Mouse (Mus musculus) heart, embryonic 16.5 days (tissue): ENCODE results near the gene Epb41l3. TPM values are rescaled to one million over a fixed set of nuclear protein-coding genes. Genes with fewer than 3 reads are reported as not detected.

Experiments used
- ATAC-seq: fragments of 200-750 bp; cut with Nextera tagmentation; replicated peaks from 2 replicates; pipeline ENCODE4 v1.8.0; 2017; ENCODE audit warnings: moderate number of reproducible peaks; ENCODE audit not compliant: insufficient read depth, low FRiP score; ENCODE audit errors: extremely low read depth
- H3K27ac ChIP-seq: fragments of 300-500 bp; sonication (generic); 2 replicates; pipeline ENCODE4 v1.5.1; 2014; ENCODE audit warnings: mild to moderate bottlenecking, low read length, control low read depth, moderate library complexity
- H3K27me3 ChIP-seq: fragments of 300-500 bp; sonication (generic); 2 replicates; pipeline ENCODE4 v1.6.1; 2014; ENCODE audit warnings: low read length, mixed read lengths; ENCODE audit not compliant: control insufficient read depth, insufficient read depth
- H3K36me3 ChIP-seq: fragments of 300-500 bp; sonication (generic); 2 replicates; pipeline ENCODE4 v1.6.1; 2014; ENCODE audit not compliant: control insufficient read depth, insufficient read depth
- H3K4me1 ChIP-seq: fragments of 300-500 bp; sonication (generic); 2 replicates; pipeline ENCODE4 v1.6.1; 2014; ENCODE audit warnings: low read length, mixed read lengths; ENCODE audit not compliant: control insufficient read depth, insufficient read depth
- H3K4me2 ChIP-seq: fragments of 300-500 bp; sonication (generic); 2 replicates; pipeline ENCODE4 v1.6.1; 2014; ENCODE audit warnings: low read depth, mild to moderate bottlenecking, control low read depth, low read length
- H3K4me3 ChIP-seq: fragments of 300-500 bp; sonication (generic); 2 replicates; pipeline ENCODE4 v1.5.1; 2014; ENCODE audit warnings: mild to moderate bottlenecking, control low read depth, low read length
- H3K9ac ChIP-seq: fragments of 300-500 bp; sonication (generic); 2 replicates; pipeline ENCODE4 v1.6.1; 2014; ENCODE audit warnings: low read length, control low read depth
- H3K9me3 ChIP-seq: fragments of 300-500 bp; sonication (generic); replicated peaks from 2 replicates; pipeline ENCODE4 v1.6.1; 2016; ENCODE audit warnings: low read length; ENCODE audit not compliant: control insufficient read depth
- WGBS: fragments of 180-500 bp; shearing (Covaris S2); extraction: QIAGEN DNeasy Blood & Tissue Kit; methylation state at CpG from one replicate; pipeline ENCODE4 v1.1.7; 2014; 5-methylcytosine and 5-hydroxymethylcytosine counted together
- polyA plus RNA-seq: library from polyadenylated mRNA; unstranded; fragments of >200 nt; fragmentation: Nextera tagmentation; extraction: Ambion mirVana; gene quantifications from 2 replicates; pipeline ENCODE4 v1.2.1, GENCODE M21; 2015

Gene Epb41l3
- 94.6 TPM in 2 replicates for polyA plus RNA-seq

DNA sequence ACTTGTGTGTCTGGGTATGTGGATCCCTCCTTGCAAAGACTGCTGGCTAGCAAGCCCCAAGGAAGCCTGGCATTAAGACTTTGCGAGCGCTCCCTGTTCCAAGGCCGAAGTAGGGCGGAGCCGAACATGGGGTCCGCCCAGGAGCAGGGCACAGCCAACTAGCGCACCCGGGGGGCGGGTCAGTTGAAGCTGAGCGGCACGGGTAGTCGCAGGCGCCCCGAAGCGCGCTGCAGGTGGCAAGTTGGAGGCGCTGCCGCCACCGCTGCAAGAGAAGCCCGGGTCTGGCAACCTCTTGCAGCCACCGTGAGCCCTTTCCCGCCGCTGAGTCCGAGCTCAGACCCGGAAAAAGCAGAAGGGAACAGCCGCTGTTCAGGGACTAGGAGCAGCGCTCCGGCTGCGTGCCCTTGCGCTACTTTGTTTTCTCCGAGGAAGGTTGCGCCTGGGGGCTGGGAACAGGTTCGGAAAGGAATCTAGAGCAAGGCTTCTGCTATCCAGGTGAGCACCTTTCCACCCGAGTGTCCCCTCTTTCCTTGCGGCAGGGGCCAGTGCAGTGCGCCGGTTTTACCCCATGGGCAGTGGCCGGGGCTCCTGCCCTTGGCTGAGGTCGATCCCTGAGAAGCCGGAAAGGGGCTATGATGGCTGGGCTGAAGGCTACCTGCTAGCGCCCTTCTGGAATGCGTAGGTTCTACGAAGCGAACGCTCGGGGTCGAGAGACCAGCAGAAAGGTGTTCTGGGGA lies at the start of gene Epb41l3:
Gene Epb41l3, plus strand, starts transcription at position 183 of the 737 bp plus-strand sequence.
- Histone ChIP-seq H3K4me1 (peaks cover 7% of the 10 kb centered on the region; the same call in 1 of the 2 replicates), H3K27ac (no peak within 1 kb of the TSS), H3K4me2 (peak within 1 kb of the TSS; percentile 99), H3K9ac (peak within 1 kb of the TSS; percentile 67), H3K9me3 (no peaks in the 10 kb centered on the region), H3K27me3 (peaks cover 31% of the 10 kb centered on the region), H3K4me3 (peak within 1 kb of the TSS; percentile 65), H3K36me3 (no peaks in the 10 kb centered on the region)
- peak; percentile 95 for ATAC-seq
- under 1% methylated on average over 47 of the region's 47 CpGs for WGBS

DNA sequence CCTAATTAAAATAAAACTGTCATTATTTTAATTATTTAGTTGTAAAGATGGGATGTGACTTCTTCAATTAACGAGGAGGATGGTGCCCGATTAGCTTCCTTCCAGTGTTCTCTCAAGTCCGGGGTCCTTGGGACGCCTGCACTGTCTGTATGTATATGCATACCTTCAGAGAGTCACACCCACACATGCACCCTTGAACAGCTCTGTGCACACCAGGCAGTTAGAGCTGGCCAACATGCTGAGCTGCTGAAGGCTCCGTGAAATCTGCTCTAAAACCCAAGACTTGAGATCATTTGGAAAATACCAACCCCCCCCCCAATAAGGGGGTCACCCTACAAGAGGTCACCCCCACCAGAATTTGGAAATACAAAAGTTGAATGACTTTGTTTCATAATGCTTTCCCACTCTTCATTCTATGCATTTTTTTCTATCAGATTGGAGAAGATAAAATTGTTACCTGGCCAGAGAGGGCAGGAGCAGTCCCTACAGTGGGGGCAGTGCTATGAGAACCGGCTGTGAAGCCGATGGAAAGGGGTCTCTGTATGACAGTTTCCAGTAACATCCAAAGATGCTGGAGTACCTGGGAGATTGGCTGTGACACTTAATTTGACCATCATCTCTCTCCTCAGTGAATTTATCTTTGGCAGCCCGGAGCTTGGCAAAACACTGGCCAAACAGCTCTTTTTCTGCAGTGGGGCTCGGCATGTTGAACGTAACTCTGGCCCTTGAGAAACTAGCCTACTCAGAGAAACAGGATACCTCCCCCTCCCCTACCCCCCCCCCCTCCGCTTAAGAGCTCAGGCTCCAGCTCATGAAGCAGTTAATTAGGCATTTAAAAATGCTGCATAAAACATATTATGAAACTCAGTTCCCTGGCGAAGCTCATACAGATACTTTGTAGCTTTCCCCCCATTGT lies 36.5 kb upstream of the Epb41l3 start:
- Histone ChIP-seq H3K36me3 (no peaks in the 10 kb centered on the region), H3K4me1 (no peaks in the 10 kb centered on the region), H3K4me2 (no peak overlapping the region), H3K27ac (no peak overlapping the region), H3K9me3 (peaks cover 6% of the 10 kb centered on the region), H3K9ac (no peak overlapping the region), H3K27me3 (no peaks in the 10 kb centered on the region), H3K4me3 (no peak overlapping the region)
- ATAC-seq, result no peak
- 66% methylated on average over 12 of the region's 12 CpGs for WGBS

DNA sequence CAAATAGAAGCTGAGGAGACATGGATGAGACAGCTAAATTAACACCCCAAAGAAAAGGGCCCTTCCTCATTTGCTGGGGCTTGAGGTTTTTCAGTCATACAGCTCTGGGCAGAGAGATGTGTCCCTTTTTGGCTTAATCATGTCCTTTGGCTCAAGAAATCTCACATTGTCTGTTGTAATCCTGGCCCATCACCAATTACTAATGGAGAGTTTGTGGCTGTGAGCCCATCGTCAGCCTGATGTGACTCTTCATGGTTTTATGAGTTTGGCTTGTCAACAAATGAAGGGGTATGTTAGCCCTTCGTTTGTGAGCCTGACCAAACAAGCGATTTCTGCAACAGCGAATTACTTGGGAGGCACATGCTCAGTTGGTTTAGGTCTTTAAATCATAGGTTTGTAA lies 34.0 kb upstream of the Epb41l3 start:
- Histone ChIP-seq H3K4me3 (no peak overlapping the region), H3K36me3 (no peaks in the 10 kb centered on the region), H3K4me1 (no peaks in the 10 kb centered on the region), H3K27ac (no peak overlapping the region), H3K9me3 (peaks cover 6% of the 10 kb centered on the region), H3K9ac (no peak overlapping the region), H3K4me2 (no peak overlapping the region), H3K27me3 (no peaks in the 10 kb centered on the region)
- WGBS, result 64% methylated on average over 4 of the region's 4 CpGs
- no peak for ATAC-seq

DNA sequence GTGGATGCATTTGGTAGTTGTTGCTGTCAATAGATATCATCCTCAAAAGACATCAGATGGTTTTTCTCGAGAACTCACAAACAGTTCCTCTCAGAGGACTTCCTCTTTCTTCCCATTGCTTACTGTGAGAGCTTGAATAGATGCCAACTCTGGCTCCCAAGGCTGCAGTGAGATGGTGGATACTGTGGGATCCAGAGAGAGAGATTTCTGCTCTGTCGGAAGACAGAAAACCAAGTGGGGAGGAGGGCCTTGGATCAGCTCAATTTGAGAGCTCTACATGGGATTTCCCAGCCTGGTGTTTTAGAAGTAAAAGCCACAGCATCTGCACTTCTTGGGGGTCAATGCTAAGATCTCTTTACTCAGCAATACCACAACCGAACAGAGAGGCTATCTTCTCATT lies 26.7 kb upstream of the Epb41l3 start:
- WGBS, result 65% methylated on average over 3 of the region's 3 CpGs
- Histone ChIP-seq H3K4me3 (no peak overlapping the region), H3K9ac (no peak overlapping the region), H3K27me3 (no peaks in the 10 kb centered on the region), H3K27ac (no peak overlapping the region), H3K36me3 (no peaks in the 10 kb centered on the region), H3K4me1 (no peaks in the 10 kb centered on the region), H3K4me2 (no peak overlapping the region), H3K9me3 (peaks cover 3% of the 10 kb centered on the region)
- no peak for ATAC-seq

DNA sequence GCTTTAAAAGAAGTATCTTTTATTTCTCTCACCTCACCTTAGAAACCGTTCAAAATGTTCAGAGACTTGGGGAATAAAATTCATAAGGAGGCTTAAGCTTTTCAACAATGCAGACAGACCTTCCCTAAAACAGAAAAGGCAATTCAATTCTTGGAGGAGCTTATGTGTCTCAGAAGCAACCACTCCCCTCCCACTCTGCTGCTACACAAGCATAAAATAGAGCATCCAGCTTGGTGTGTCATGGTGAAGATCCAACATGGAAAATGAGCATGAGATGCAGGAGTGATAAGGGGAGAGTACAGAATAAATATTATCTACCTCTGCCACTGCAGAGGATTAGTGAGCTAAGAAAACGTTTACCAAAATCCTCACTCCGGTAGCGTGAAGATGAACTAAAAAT lies 21.5 kb upstream of the Epb41l3 start:
- Histone ChIP-seq H3K4me3 (no peak overlapping the region), H3K9me3 (peaks cover 6% of the 10 kb centered on the region; the same call in 1 of the 2 replicates), H3K9ac (no peak overlapping the region), H3K27ac (no peak overlapping the region), H3K36me3 (no peaks in the 10 kb centered on the region), H3K4me1 (no peaks in the 10 kb centered on the region), H3K4me2 (no peak overlapping the region), H3K27me3 (no peaks in the 10 kb centered on the region)
- no peak for ATAC-seq
- WGBS, result 76% methylated on average over 4 of the region's 4 CpGs

DNA sequence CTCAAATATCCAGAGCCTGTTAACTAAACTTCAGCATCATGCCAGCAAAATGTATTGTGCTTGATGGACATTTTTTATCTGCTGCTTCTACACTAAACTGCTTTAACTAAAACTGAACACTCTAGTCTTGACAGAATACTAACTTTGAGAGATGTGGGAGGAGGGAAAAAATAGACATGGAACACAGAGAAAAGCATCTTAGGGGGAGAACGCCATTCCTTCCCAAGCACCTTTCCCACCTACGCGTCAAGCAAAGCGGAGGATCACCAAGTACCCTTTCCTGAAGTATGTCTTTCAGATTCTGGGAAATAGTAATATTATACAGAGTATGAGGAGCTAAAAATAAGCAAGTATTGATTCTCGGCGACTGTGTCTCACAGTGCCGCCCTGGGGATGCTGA lies 15.7 kb upstream of the Epb41l3 start:
- ATAC-seq, result no peak
- no peak overlapping the region for H3K4me2 ChIP-seq
- no peak overlapping the region for H3K27ac ChIP-seq
- no peaks in the 10 kb centered on the region for H3K27me3 ChIP-seq
- no peak overlapping the region for H3K9ac ChIP-seq
- H3K4me1 ChIP-seq, result no peaks in the 10 kb centered on the region
- no peak overlapping the region for H3K4me3 ChIP-seq
- H3K9me3 ChIP-seq, result peaks cover 6% of the 10 kb centered on the region; the same call in 1 of the 2 replicates
- no peaks in the 10 kb centered on the region for H3K36me3 ChIP-seq
- WGBS, result 83% methylated on average over 7 of the region's 7 CpGs

DNA sequence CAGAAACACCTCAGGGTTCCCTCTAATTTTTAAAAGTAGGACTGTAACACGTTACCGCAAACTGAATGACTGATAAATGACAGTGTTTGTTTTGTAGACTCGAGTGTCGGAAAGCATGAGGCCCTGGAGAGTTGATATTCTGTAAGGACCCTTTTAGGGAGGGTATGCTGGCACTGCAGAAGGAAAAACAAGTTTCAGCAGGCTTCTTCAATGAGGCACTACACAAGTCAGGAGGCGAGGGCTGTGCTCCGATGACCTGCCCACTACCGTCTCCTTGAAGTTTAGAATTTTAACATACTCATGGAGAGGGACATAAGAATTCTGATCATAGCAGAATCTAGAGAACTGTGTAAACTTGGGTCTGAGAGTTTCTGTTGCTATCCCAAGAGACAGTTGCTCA lies 15.1 kb upstream of the Epb41l3 start:
- ATAC-seq, result no peak
- Histone ChIP-seq H3K9me3 (peaks cover 6% of the 10 kb centered on the region; the same call in 1 of the 2 replicates), H3K36me3 (no peaks in the 10 kb centered on the region), H3K4me3 (no peak overlapping the region), H3K27ac (no peak overlapping the region), H3K4me1 (no peaks in the 10 kb centered on the region), H3K4me2 (no peak overlapping the region), H3K9ac (no peak overlapping the region), H3K27me3 (no peaks in the 10 kb centered on the region)
- 75% methylated on average over 7 of the region's 7 CpGs for WGBS

DNA sequence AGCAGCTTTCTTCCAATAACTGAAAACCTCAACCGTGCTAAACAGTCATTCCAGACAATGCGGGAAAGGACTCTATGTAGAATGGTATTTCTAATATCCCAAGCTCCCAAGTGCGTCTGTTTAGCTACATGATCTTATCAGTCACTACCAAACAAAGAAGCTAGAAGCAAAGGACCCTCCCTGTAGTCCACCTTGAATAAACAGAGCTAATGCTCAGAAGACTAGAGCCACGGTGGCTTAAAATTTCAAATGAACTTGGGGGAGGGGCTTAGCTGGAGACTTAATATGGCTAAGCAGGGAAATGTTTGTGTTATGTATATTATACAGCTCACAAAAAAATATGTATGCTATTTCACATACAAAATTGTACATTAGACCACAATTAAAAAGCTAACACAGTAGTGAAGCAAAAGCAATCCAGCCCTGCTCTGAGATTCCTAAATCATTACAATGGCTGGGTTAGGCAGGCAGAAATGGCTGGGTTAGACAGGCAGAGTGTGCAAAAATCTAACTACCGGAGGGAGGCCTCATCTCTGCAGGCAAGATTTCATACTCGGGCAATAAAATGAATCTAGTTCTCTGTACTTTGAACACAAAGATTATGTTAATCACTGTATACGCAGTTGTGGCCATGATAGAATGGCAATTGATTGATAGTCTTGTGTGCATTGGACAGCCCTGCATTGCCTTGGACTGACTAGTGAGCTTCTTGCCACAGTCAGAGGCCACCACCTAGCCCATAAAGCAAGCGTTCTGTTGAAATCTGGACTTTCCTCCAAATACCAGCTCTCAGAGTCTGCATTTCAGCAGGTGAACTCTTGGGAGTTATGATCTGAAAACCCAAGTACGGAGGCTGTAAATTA lies 13.4 kb upstream of the Epb41l3 start:
- H3K9ac ChIP-seq, result no peak overlapping the region
- no peak for ATAC-seq
- peaks cover 6% of the 10 kb centered on the region; the same call in 1 of the 2 replicates for H3K9me3 ChIP-seq
- H3K4me2 ChIP-seq, result no peak overlapping the region
- no peak overlapping the region for H3K27ac ChIP-seq
- no peaks in the 10 kb centered on the region for H3K27me3 ChIP-seq
- no peaks in the 10 kb centered on the region for H3K36me3 ChIP-seq
- WGBS, result 79% methylated on average over 9 of the region's 9 CpGs
- H3K4me3 ChIP-seq, result no peak overlapping the region
- no peaks in the 10 kb centered on the region for H3K4me1 ChIP-seq
